Mouse (Mus musculus): ENCODE data around the gene Fat3. TPM values are rescaled to one million over a fixed set of nuclear protein-coding genes. Genes with fewer than 3 reads are reported as not detected.

Gene Fat3
- polyA plus RNA-seq, 1 experiment from 2014 or later: 0.77 TPM

GRCm38 (mm10) chr9:15994762-15995161 lies 506.3 kb downstream of the Fat3 start:
- Histone ChIP-seq H3K27me3 (no peaks in the 10 kb centered on the region), H3K9me3 (replicated peaks) (no peaks in the 10 kb centered on the region), H3K36me3 (no peaks in the 10 kb centered on the region), H3K4me1 (replicated peaks) (no peaks in the 10 kb centered on the region), H3K4me3 (no peak overlapping the region), H3K4me2 (no peak overlapping the region), H3K27ac (no peak overlapping the region), H3K9ac (no peak overlapping the region)
- 86% methylated on average over 7 of the region's 7 CpGs for WGBS
- no peak for ATAC-seq (replicated peaks; ENCODE audit: insufficient number of reproducible peaks, insufficient read depth, low FRiP score, low read depth)

DNA sequence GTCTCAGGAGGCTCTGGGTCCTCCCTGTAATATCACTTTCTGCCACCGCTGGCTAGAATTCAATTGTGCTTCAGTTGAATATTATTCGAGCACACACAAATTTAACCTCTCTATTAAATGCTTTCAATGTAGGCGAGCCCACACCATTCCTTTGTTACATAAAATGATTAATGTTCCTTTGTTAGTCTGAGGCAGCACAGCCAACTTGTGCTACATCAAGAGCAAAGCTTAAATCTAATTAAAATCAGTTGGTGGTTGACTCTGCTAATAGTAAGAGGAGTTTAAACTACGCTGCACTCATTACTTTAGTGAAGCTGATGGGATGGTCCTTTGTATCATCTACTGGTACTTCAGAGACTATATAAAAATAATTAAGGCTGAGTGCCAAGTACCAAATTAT lies 506.9 kb downstream of the Fat3 start:
- no peaks in the 10 kb centered on the region for H3K36me3 ChIP-seq
- no peak overlapping the region for H3K4me2 ChIP-seq
- WGBS: 79% methylated on average over 4 of the region's 4 CpGs
- H3K9me3 ChIP-seq (replicated peaks): no peaks in the 10 kb centered on the region
- H3K27ac ChIP-seq: no peak overlapping the region
- H3K4me1 ChIP-seq (replicated peaks): no peaks in the 10 kb centered on the region
- ATAC-seq (replicated peaks; ENCODE audit: insufficient number of reproducible peaks, insufficient read depth, low FRiP score, low read depth): no peak
- no peak overlapping the region for H3K9ac ChIP-seq
- H3K27me3 ChIP-seq: no peaks in the 10 kb centered on the region
- H3K4me3 ChIP-seq: no peak overlapping the region

- H3K4me3 ChIP-seq: no peak overlapping the region
- 73% methylated on average over 7 of the region's 7 CpGs for WGBS
- H3K9ac ChIP-seq: no peak overlapping the region
- no peaks in the 10 kb centered on the region for H3K9me3 ChIP-seq (replicated peaks)
- no peak overlapping the region for H3K4me2 ChIP-seq
- H3K27ac ChIP-seq: no peak overlapping the region
- H3K27me3 ChIP-seq: no peaks in the 10 kb centered on the region
- no peaks in the 10 kb centered on the region for H3K4me1 ChIP-seq (replicated peaks)
- no peak for ATAC-seq (replicated peaks; ENCODE audit: insufficient number of reproducible peaks, insufficient read depth, low FRiP score, low read depth)
- H3K36me3 ChIP-seq: no peaks in the 10 kb centered on the region
These were observed 508.8 kb downstream of the Fat3 start for GRCm38 (mm10) chr9:15992158-15992846.

GRCm38 (mm10) chr9:15978317-15978716 lies 522.8 kb downstream of the Fat3 start:
- ATAC-seq (replicated peaks; ENCODE audit: insufficient number of reproducible peaks, insufficient read depth, low FRiP score, low read depth): no peak
- no peak overlapping the region for H3K4me2 ChIP-seq
- H3K9ac ChIP-seq: no peak overlapping the region
- H3K9me3 ChIP-seq (replicated peaks): no peaks in the 10 kb centered on the region
- no peak overlapping the region for H3K27ac ChIP-seq
- H3K27me3 ChIP-seq: no peaks in the 10 kb centered on the region
- 82% methylated on average over 14 of the region's 14 CpGs for WGBS
- H3K36me3 ChIP-seq: no peaks in the 10 kb centered on the region
- 0 out of 2 replicates have a peak, but pooled peaks cover 7% of the 10 kb centered on the region for H3K4me1 ChIP-seq (replicated peaks)
- no peak overlapping the region for H3K4me3 ChIP-seq

DNA sequence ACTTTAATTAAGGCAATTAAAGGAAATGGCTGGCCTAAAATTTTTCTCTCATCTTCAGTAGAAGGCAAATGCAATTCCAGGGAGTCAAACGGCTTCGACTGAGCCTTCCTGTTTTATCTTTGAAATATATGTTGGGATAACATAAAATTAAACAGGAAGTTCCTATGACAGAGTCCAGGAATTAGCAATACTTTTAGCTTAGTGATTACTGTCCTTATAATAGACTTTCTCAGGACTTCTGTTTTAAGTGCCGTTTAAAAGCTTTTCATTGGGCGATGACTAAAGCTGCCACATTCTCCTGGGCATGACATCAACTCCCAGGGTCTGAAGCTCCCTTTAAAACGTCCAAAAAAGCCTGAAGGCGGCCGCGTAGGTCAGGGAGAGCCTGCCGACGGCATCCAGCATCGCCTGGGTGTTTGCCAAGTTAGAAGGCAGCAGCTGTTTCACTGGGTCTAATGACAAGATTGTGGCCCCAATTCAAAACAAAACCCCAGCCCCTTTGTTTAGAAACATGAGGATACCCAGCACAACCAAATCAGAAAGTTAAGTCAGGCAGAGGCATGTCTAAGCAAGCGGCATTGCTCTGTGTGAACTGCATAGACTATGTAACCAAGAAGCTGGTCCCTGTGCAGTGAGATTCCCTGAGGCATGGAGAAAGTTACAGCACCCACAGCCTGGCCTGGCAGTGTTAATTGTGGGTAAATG lies 524.0 kb downstream of the Fat3 start:
- ATAC-seq (replicated peaks; ENCODE audit: insufficient number of reproducible peaks, insufficient read depth, low FRiP score, low read depth): no peak
- H3K4me3 ChIP-seq: no peak overlapping the region
- 32% methylated on average over 12 of the region's 12 CpGs for WGBS
- no peaks in the 10 kb centered on the region for H3K36me3 ChIP-seq
- no peaks in the 10 kb centered on the region for H3K9me3 ChIP-seq (replicated peaks)
- peak overlapping the region; percentile 4; the same call in 1 of the 2 replicates for H3K4me2 ChIP-seq
- no peak overlapping the region for H3K27ac ChIP-seq
- no peaks in the 10 kb centered on the region for H3K27me3 ChIP-seq
- 0 out of 2 replicates have a peak, but pooled peaks cover 7% of the 10 kb centered on the region for H3K4me1 ChIP-seq (replicated peaks)
- no peak overlapping the region for H3K9ac ChIP-seq

- H3K27ac ChIP-seq: no peak overlapping the region
- H3K9me3 ChIP-seq (replicated peaks): no peaks in the 10 kb centered on the region
- no peak for ATAC-seq (replicated peaks; ENCODE audit: insufficient number of reproducible peaks, insufficient read depth, low FRiP score, low read depth)
- no peak overlapping the region for H3K4me3 ChIP-seq
- H3K4me1 ChIP-seq (replicated peaks): 0 out of 2 replicates have a peak, but pooled peaks cover 7% of the 10 kb centered on the region
- no peaks in the 10 kb centered on the region for H3K36me3 ChIP-seq
- no peaks in the 10 kb centered on the region for H3K27me3 ChIP-seq
- 92% methylated on average over 2 of the region's 2 CpGs for WGBS
- no peak overlapping the region for H3K9ac ChIP-seq
- H3K4me2 ChIP-seq: no peak overlapping the region
These were observed 525.1 kb downstream of the Fat3 start for GRCm38 (mm10) chr9:15975999-15976398.

DNA sequence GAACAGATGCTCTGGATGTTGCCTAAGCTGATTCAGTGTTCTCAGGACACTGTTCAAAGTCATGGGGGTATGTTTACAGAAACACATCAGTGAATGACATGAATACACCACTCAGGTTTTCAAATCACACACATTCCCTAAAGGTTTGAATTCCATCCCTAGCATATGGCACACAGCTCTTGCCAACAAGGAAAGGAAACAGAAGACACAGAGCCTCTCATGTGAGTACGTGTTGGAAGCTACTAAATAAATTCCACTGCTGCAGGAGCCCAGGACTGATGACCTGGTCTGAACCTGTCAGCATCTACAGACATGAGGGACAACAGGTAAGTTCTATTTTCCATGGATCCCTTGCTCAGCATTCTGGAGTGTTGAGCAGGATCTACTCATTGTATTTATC lies 528.9 kb downstream of the Fat3 start:
- H3K27me3 ChIP-seq: no peaks in the 10 kb centered on the region
- ATAC-seq (replicated peaks; ENCODE audit: insufficient number of reproducible peaks, insufficient read depth, low FRiP score, low read depth): no peak

GRCm38 (mm10) chr9:15971393-15971792 lies 529.7 kb downstream of the Fat3 start:
- H3K36me3 ChIP-seq: no peaks in the 10 kb centered on the region
- no peak overlapping the region for H3K4me3 ChIP-seq

More for the DNA sequence above, 528.9 kb downstream of the Fat3 start:
- 63% methylated on average over 1 of the region's 1 CpGs for WGBS
- Histone ChIP-seq H3K9ac (no peak overlapping the region), H3K9me3 (replicated peaks) (no peaks in the 10 kb centered on the region), H3K4me1 (replicated peaks) (0 out of 2 replicates have a peak, but pooled peaks cover 4% of the 10 kb centered on the region), H3K4me2 (no peak overlapping the region), H3K27ac (no peak overlapping the region), H3K36me3 (no peaks in the 10 kb centered on the region), H3K4me3 (no peak overlapping the region)

GRCm38 (mm10) chr9:15964198-15964597 lies 536.9 kb downstream of the Fat3 start:
- Histone ChIP-seq H3K9ac (no peak overlapping the region), H3K4me2 (no peak overlapping the region), H3K36me3 (no peaks in the 10 kb centered on the region), H3K9me3 (replicated peaks) (no peaks in the 10 kb centered on the region), H3K27me3 (no peaks in the 10 kb centered on the region), H3K4me3 (no peak overlapping the region), H3K4me1 (replicated peaks) (no peaks in the 10 kb centered on the region), H3K27ac (no peak overlapping the region)
- ATAC-seq (replicated peaks; ENCODE audit: insufficient number of reproducible peaks, insufficient read depth, low FRiP score, low read depth): no peak
- WGBS: 56% methylated on average over 3 of the region's 3 CpGs

More at GRCm38 (mm10) chr9:15971393-15971792, 529.7 kb downstream of the Fat3 start:
- Histone ChIP-seq H3K9ac (no peak overlapping the region), H3K27me3 (no peaks in the 10 kb centered on the region), H3K4me1 (replicated peaks) (no peaks in the 10 kb centered on the region), H3K4me2 (no peak overlapping the region), H3K27ac (no peak overlapping the region), H3K9me3 (replicated peaks) (no peaks in the 10 kb centered on the region)
- no peak for ATAC-seq (replicated peaks; ENCODE audit: insufficient number of reproducible peaks, insufficient read depth, low FRiP score, low read depth)

DNA sequence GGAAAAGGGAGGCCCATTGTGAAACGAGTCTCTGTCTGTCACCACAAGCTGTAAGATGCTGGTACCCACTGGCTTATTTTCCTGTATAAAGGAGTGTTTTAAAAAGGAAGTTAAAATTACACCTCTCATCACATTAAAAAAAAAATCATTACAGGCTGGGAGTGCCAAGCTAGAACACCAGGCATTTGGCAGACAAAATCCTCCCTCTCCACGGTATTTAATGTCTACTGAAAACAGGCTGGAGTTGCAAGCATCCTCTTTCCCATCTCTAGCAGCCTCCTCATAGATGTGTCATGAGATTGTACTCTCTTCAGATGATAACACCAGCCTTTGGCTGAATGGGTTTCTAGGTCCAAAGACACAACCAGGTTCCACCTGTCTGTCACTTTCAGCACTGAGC lies 538.2 kb downstream of the Fat3 start:
- Histone ChIP-seq H3K27ac (no peak overlapping the region), H3K4me2 (no peak overlapping the region), H3K4me3 (no peak overlapping the region), H3K4me1 (replicated peaks) (no peaks in the 10 kb centered on the region), H3K9ac (no peak overlapping the region), H3K9me3 (replicated peaks) (no peaks in the 10 kb centered on the region), H3K36me3 (no peaks in the 10 kb centered on the region), H3K27me3 (no peaks in the 10 kb centered on the region)
- ATAC-seq (replicated peaks; ENCODE audit: insufficient number of reproducible peaks, insufficient read depth, low FRiP score, low read depth): no peak
- WGBS: 81% methylated on average over 2 of the region's 2 CpGs

GRCm38 (mm10) chr9:15958224-15958787 lies 542.8 kb downstream of the Fat3 start:
- H3K9ac ChIP-seq: no peak overlapping the region
- no peaks in the 10 kb centered on the region for H3K4me1 ChIP-seq (replicated peaks)
- no peak overlapping the region for H3K27ac ChIP-seq
- no peak for ATAC-seq (replicated peaks; ENCODE audit: insufficient number of reproducible peaks, insufficient read depth, low FRiP score, low read depth)
- WGBS: 57% methylated on average over 3 of the region's 3 CpGs
- no peak overlapping the region for H3K4me2 ChIP-seq
- no peaks in the 10 kb centered on the region for H3K9me3 ChIP-seq (replicated peaks)
- no peak overlapping the region for H3K4me3 ChIP-seq
- H3K36me3 ChIP-seq: no peaks in the 10 kb centered on the region
- no peaks in the 10 kb centered on the region for H3K27me3 ChIP-seq

All from heart, embryonic 15.5 days (tissue).